Mouse (Mus musculus) midbrain, embryonic 13.5 days (tissue): ENCODE measurements at regions not wholly inside any gene's neighbourhood (a gene's known extent, or its start where the extent isn't known, plus 50 kb on each side); places are given as distances from the start of the nearest gene placed in this dataset.
A peak's percentile ranks its signal among the peaks of the same experiment; 100 is the strongest.
"Not testable (repeated sequence)": the region's sequence is repeated elsewhere in the genome, so short reads cannot be mapped to it uniquely, and the experiment has no call there.

Experiments used
- ATAC-seq: fragments of 200-750 bp; cut with Nextera tagmentation; 2 replicates; pipeline ENCODE4 v1.8.0; 2017; ENCODE audit warnings: mild to moderate bottlenecking, moderate TSS enrichment, moderate library complexity
- H3K27ac ChIP-seq: fragments of 300-500 bp; sonication (generic); 2 replicates; pipeline ENCODE4 v1.5.1; 2015; ENCODE audit warnings: inconsistent platforms, mild to moderate bottlenecking, moderate library complexity
- H3K27me3 ChIP-seq: fragments of 300-500 bp; sonication (generic); 2 replicates; pipeline ENCODE4 v1.6.1; 2015; ENCODE audit warnings: mild to moderate bottlenecking, inconsistent platforms
- H3K36me3 ChIP-seq: fragments of 300-500 bp; sonication (generic); 2 replicates; pipeline ENCODE4 v1.6.1; 2015; ENCODE audit warnings: mild to moderate bottlenecking, inconsistent platforms
- H3K4me1 ChIP-seq: fragments of 300-500 bp; sonication (generic); replicated peaks from 2 replicates; pipeline ENCODE4 v1.6.1; 2015; ENCODE audit warnings: inconsistent platforms
- H3K4me2 ChIP-seq: fragments of 300-500 bp; sonication (generic); replicated peaks from 2 replicates; pipeline ENCODE4 v1.6.1; 2015; ENCODE audit warnings: moderate library complexity, mild to moderate bottlenecking, inconsistent platforms
- H3K4me3 ChIP-seq: fragments of 300-500 bp; sonication (generic); replicated peaks from 2 replicates; pipeline ENCODE4 v1.5.1; 2015; ENCODE audit warnings: mild to moderate bottlenecking, inconsistent platforms
- H3K9ac ChIP-seq: fragments of 300-500 bp; sonication (generic); replicated peaks from 2 replicates; pipeline ENCODE4 v1.6.1; 2015; ENCODE audit warnings: mild to moderate bottlenecking, inconsistent platforms
- H3K9me3 ChIP-seq: fragments of 300-500 bp; sonication (generic); 2 replicates; pipeline ENCODE4 v1.6.1; 2016; ENCODE audit warnings: mild to moderate bottlenecking, inconsistent platforms
- WGBS: fragments of 180-500 bp; shearing (Covaris S2); methylation state at CpG from one replicate; pipeline ENCODE4 v1.1.7; 2015; 5-methylcytosine and 5-hydroxymethylcytosine counted together

GRCm38 (mm10) chr5:97831421-97831820, 199.4 kb downstream of the Antxr2 start:
- Histone ChIP-seq H3K27me3 (no peaks in the 10 kb centered on the region), H3K4me1 (no peaks in the 10 kb centered on the region), H3K27ac (no peak overlapping the region), H3K36me3 (no peaks in the 10 kb centered on the region), H3K9ac (no peak overlapping the region), H3K9me3 (no peaks in the 10 kb centered on the region), H3K4me3 (no peak overlapping the region), H3K4me2 (no peak overlapping the region)
- WGBS: 93% methylated on average over 1 of the region's 1 CpGs
- no peak for ATAC-seq

GRCm38 (mm10) chr5:97817485-97817884, 213.4 kb downstream of the Antxr2 start:
- no peaks in the 10 kb centered on the region for H3K27me3 ChIP-seq
- H3K9ac ChIP-seq: no peak overlapping the region
- H3K36me3 ChIP-seq: no peaks in the 10 kb centered on the region
- no peak overlapping the region for H3K4me2 ChIP-seq
- no peak overlapping the region for H3K4me3 ChIP-seq
- no peaks in the 10 kb centered on the region for H3K9me3 ChIP-seq
- no peak for ATAC-seq
- H3K4me1 ChIP-seq: no peaks in the 10 kb centered on the region
- WGBS: 80% methylated on average over 3 of the region's 3 CpGs
- H3K27ac ChIP-seq: no peak overlapping the region

- no peak overlapping the region for H3K9ac ChIP-seq
- no peak overlapping the region for H3K4me3 ChIP-seq
- no peaks in the 10 kb centered on the region for H3K36me3 ChIP-seq
- no peak for ATAC-seq
- H3K4me2 ChIP-seq: no peak overlapping the region
- no peaks in the 10 kb centered on the region for H3K9me3 ChIP-seq
- H3K27ac ChIP-seq: no peak overlapping the region
- H3K4me1 ChIP-seq: no peaks in the 10 kb centered on the region
- WGBS: 96% methylated on average over 6 of the region's 6 CpGs
- no peaks in the 10 kb centered on the region for H3K27me3 ChIP-seq
Observed at GRCm38 (mm10) chr5:97815357-97815756, 215.5 kb downstream of the Antxr2 start.

GRCm38 (mm10) chr5:97814700-97815099, 216.1 kb downstream of the Antxr2 start:
- H3K4me2 ChIP-seq: no peak overlapping the region
- no peaks in the 10 kb centered on the region for H3K4me1 ChIP-seq
- no peak overlapping the region for H3K4me3 ChIP-seq
- no peak overlapping the region for H3K9ac ChIP-seq
- H3K36me3 ChIP-seq: no peaks in the 10 kb centered on the region
- no peak overlapping the region for H3K27ac ChIP-seq
- H3K27me3 ChIP-seq: no peaks in the 10 kb centered on the region
- H3K9me3 ChIP-seq: no peaks in the 10 kb centered on the region
- no peak for ATAC-seq
- 90% methylated on average over 2 of the region's 2 CpGs for WGBS

GRCm38 (mm10) chr5:97812611-97813350, 218.1 kb downstream of the Antxr2 start:
- WGBS: 100% methylated on average over 1 of the region's 1 CpGs
- Histone ChIP-seq H3K9me3 (no peaks in the 10 kb centered on the region), H3K36me3 (no peaks in the 10 kb centered on the region), H3K4me1 (no peaks in the 10 kb centered on the region), H3K9ac (no peak overlapping the region), H3K4me2 (no peak overlapping the region), H3K27me3 (no peaks in the 10 kb centered on the region), H3K27ac (no peak overlapping the region), H3K4me3 (no peak overlapping the region)
- ATAC-seq: no peak

- no peaks in the 10 kb centered on the region for H3K4me1 ChIP-seq
- no peaks in the 10 kb centered on the region for H3K27me3 ChIP-seq
- H3K9ac ChIP-seq: no peak overlapping the region
- H3K27ac ChIP-seq: no peak overlapping the region
- H3K4me3 ChIP-seq: no peak overlapping the region
- no peak for ATAC-seq
- H3K36me3 ChIP-seq: no peaks in the 10 kb centered on the region
- no peaks in the 10 kb centered on the region for H3K9me3 ChIP-seq
- WGBS: 78% methylated on average over 2 of the region's 2 CpGs
- no peak overlapping the region for H3K4me2 ChIP-seq
Observed at GRCm38 (mm10) chr5:97809007-97809406, 221.8 kb downstream of the Antxr2 start.

- Histone ChIP-seq H3K9me3 (no peaks in the 10 kb centered on the region), H3K27me3 (no peaks in the 10 kb centered on the region), H3K4me1 (no peaks in the 10 kb centered on the region), H3K36me3 (no peaks in the 10 kb centered on the region), H3K9ac (no peak overlapping the region), H3K4me2 (no peak overlapping the region), H3K4me3 (no peak overlapping the region), H3K27ac (no peak overlapping the region)
- no peak for ATAC-seq
- WGBS: 84% methylated on average over 1 of the region's 1 CpGs
Observed at GRCm38 (mm10) chr5:97807171-97807570, 223.7 kb downstream of the Antxr2 start.

GRCm38 (mm10) chr5:97806754-97807153, 224.1 kb downstream of the Antxr2 start:
- Histone ChIP-seq H3K4me3 (no peak overlapping the region), H3K36me3 (no peaks in the 10 kb centered on the region), H3K9ac (no peak overlapping the region), H3K4me2 (no peak overlapping the region), H3K9me3 (no peaks in the 10 kb centered on the region), H3K4me1 (no peaks in the 10 kb centered on the region), H3K27me3 (no peaks in the 10 kb centered on the region), H3K27ac (no peak overlapping the region)
- no peak for ATAC-seq

- H3K9me3 ChIP-seq: no peaks in the 10 kb centered on the region
- ATAC-seq: 0 out of 2 replicates have a peak, but pooled peaks have one; percentile 45
- H3K27me3 ChIP-seq: no peaks in the 10 kb centered on the region
- H3K4me2 ChIP-seq: no peak overlapping the region
- H3K27ac ChIP-seq: no peak overlapping the region; the same call in 1 of the 2 replicates
- no peaks in the 10 kb centered on the region for H3K36me3 ChIP-seq
- H3K4me3 ChIP-seq: no peak overlapping the region
- H3K9ac ChIP-seq: no peak overlapping the region
- WGBS: 22% methylated on average over 3 of the region's 3 CpGs
- H3K4me1 ChIP-seq: peaks cover 5% of the 10 kb centered on the region; the same call in 1 of the 2 replicates
Observed at GRCm38 (mm10) chr5:97800017-97800416, 230.8 kb downstream of the Antxr2 start.

- H3K9ac ChIP-seq: no peak overlapping the region
- no peaks in the 10 kb centered on the region for H3K36me3 ChIP-seq
- ATAC-seq: no peak
- H3K27me3 ChIP-seq: no peaks in the 10 kb centered on the region
- no peaks in the 10 kb centered on the region for H3K4me1 ChIP-seq
- 82% methylated on average over 9 of the region's 9 CpGs for WGBS
- no peak overlapping the region for H3K27ac ChIP-seq
- no peak overlapping the region for H3K4me2 ChIP-seq
- no peaks in the 10 kb centered on the region for H3K9me3 ChIP-seq
- no peak overlapping the region for H3K4me3 ChIP-seq
Observed at GRCm38 (mm10) chr5:97788175-97788574, 242.7 kb downstream of the Antxr2 start.

- WGBS: 85% methylated on average over 5 of the region's 5 CpGs
- no peak overlapping the region for H3K4me3 ChIP-seq
- no peaks in the 10 kb centered on the region for H3K27me3 ChIP-seq
Observed at GRCm38 (mm10) chr5:97787001-97787400, 243.8 kb downstream of the Antxr2 start.

GRCm38 (mm10) chr5:97775100-97775499, 255.7 kb downstream of the Antxr2 start:
- ATAC-seq, H3K9ac ChIP-seq, H3K9me3 ChIP-seq, H3K27ac ChIP-seq, H3K36me3 ChIP-seq, H3K27me3 ChIP-seq, H3K4me2 ChIP-seq, H3K4me3 ChIP-seq, H3K4me1 ChIP-seq: not testable (repeated sequence)
- 88% methylated on average over 3 of the region's 3 CpGs for WGBS

More at GRCm38 (mm10) chr5:97787001-97787400, 243.8 kb downstream of the Antxr2 start:
- Histone ChIP-seq H3K27ac (no peak overlapping the region), H3K36me3 (no peaks in the 10 kb centered on the region), H3K4me2 (no peak overlapping the region), H3K9ac (no peak overlapping the region), H3K9me3 (no peaks in the 10 kb centered on the region), H3K4me1 (no peaks in the 10 kb centered on the region)
- no peak for ATAC-seq

- H3K27ac ChIP-seq, H3K4me3 ChIP-seq, H3K4me1 ChIP-seq, H3K36me3 ChIP-seq, H3K4me2 ChIP-seq, H3K9me3 ChIP-seq, H3K9ac ChIP-seq, H3K27me3 ChIP-seq, ATAC-seq: not testable (repeated sequence)
- 74% methylated on average over 4 of the region's 4 CpGs for WGBS
Observed at GRCm38 (mm10) chr5:97773451-97773850, 257.4 kb downstream of the Antxr2 start.
